Mouse (Mus musculus) liver, adult (tissue): ENCODE measurements around the gene Rbks.

Experiments used
- GATA4 ChIP-seq: IDR thresholded peaks from 2 replicates; pipeline ENCODE4 v1.6.1; 2014; ENCODE audit warnings: mild to moderate bottlenecking, low read length; ENCODE audit not compliant: insufficient replicate concordance

Gene Rbks

GRCm38 (mm10) chr5:31610376-31611086, 86.9 kb downstream of the Rbks start:
- no peak for TF ChIP-seq GATA4

GRCm38 (mm10) chr5:31606151-31606550, 91.3 kb downstream of the Rbks start:
- no peak for TF ChIP-seq GATA4

- no peak for TF ChIP-seq GATA4
Measured at GRCm38 (mm10) chr5:31603766-31604165, 93.7 kb downstream of the Rbks start.

GRCm38 (mm10) chr5:31602377-31602776, 95.0 kb downstream of the Rbks start:
- no peak for TF ChIP-seq GATA4

- no peak for TF ChIP-seq GATA4
Measured at GRCm38 (mm10) chr5:31601162-31601722, 96.2 kb downstream of the Rbks start.

GRCm38 (mm10) chr5:31599161-31599560, 98.3 kb downstream of the Rbks start:
- TF ChIP-seq GATA4 = no peak

- TF ChIP-seq GATA4 = no peak
Measured at GRCm38 (mm10) chr5:31598579-31598978, 98.8 kb downstream of the Rbks start.

GRCm38 (mm10) chr5:31598121-31598520, 99.3 kb downstream of the Rbks start:
- no peak for TF ChIP-seq GATA4

GRCm38 (mm10) chr5:31597430-31597944, 99.9 kb downstream of the Rbks start:
- no peak for TF ChIP-seq GATA4

GRCm38 (mm10) chr5:31596481-31597429, 100.7 kb downstream of the Rbks start, which contains the start of gene Mrpl33:
Gene Mrpl33, plus strand, starts transcription at chr5:31596935.
- no peak for TF ChIP-seq GATA4

- no peak for TF ChIP-seq GATA4
Measured at GRCm38 (mm10) chr5:31595868-31596267, 101.6 kb downstream of the Rbks start.

GRCm38 (mm10) chr5:31591122-31591521, 106.3 kb downstream of the Rbks start:
- TF ChIP-seq GATA4 = no peak

GRCm38 (mm10) chr5:31589711-31590319, 107.6 kb downstream of the Rbks start:
- no peak for TF ChIP-seq GATA4

- TF ChIP-seq GATA4 = no peak
Measured at GRCm38 (mm10) chr5:31588016-31588415, 109.4 kb downstream of the Rbks start.

GRCm38 (mm10) chr5:31585526-31585925, 111.9 kb downstream of the Rbks start:
- TF ChIP-seq GATA4 = no peak
